Mouse (Mus musculus) forebrain, embryonic 15.5 days (tissue): Measurements from ENCODE around the gene Fbxo47. TPM values are rescaled to one million over a fixed set of nuclear protein-coding genes. Genes with fewer than 3 reads are reported as not detected.
A peak's percentile ranks its signal among the peaks of the same experiment; 100 is the strongest.

ENCODE experiments used
- ATAC-seq: fragments of 200-750 bp; cut with Nextera tagmentation; replicated peaks from 2 replicates; pipeline ENCODE4 v1.8.0; 2017; ENCODE audit warnings: mild to moderate bottlenecking, moderate TSS enrichment, moderate library complexity
- H3K27ac ChIP-seq: fragments of 300-500 bp; sonication (generic); replicated peaks from 2 replicates; pipeline ENCODE4 v1.5.1; 2015; ENCODE audit warnings: mild to moderate bottlenecking, inconsistent platforms
- H3K27me3 ChIP-seq: fragments of 300-500 bp; sonication (generic); 2 replicates; pipeline ENCODE4 v1.6.1; 2015; ENCODE audit warnings: inconsistent platforms
- H3K36me3 ChIP-seq: fragments of 300-500 bp; sonication (generic); 2 replicates; pipeline ENCODE4 v1.6.1; 2015; ENCODE audit warnings: mild to moderate bottlenecking, inconsistent platforms
- H3K4me1 ChIP-seq: fragments of 300-500 bp; sonication (generic); 2 replicates; pipeline ENCODE4 v1.6.1; 2015; ENCODE audit warnings: inconsistent platforms
- H3K4me2 ChIP-seq: fragments of 300-500 bp; sonication (generic); replicated peaks from 2 replicates; pipeline ENCODE4 v1.6.1; 2015; ENCODE audit warnings: mild to moderate bottlenecking, inconsistent platforms
- H3K4me3 ChIP-seq: fragments of 300-500 bp; sonication (generic); 2 replicates; pipeline ENCODE4 v1.5.1; 2015; ENCODE audit warnings: mild to moderate bottlenecking, inconsistent platforms
- H3K9ac ChIP-seq: fragments of 300-500 bp; sonication (generic); replicated peaks from 2 replicates; pipeline ENCODE4 v1.6.1; 2015; ENCODE audit warnings: mild to moderate bottlenecking, inconsistent platforms
- H3K9me3 ChIP-seq: fragments of 300-500 bp; sonication (generic); 2 replicates; pipeline ENCODE4 v1.6.1; 2016; ENCODE audit warnings: inconsistent platforms
- WGBS: fragments of 180-500 bp; shearing (Covaris S2); methylation state at CpG from one replicate; pipeline ENCODE4 v1.1.7; 2015; ENCODE audit warnings: mixed read lengths; 5-methylcytosine and 5-hydroxymethylcytosine counted together
- polyA plus RNA-seq: library from polyadenylated mRNA; unstranded; fragments of >200 nt; fragmentation: Nextera tagmentation; extraction: Ambion mirVana; gene quantifications from 2 replicates; pipeline ENCODE4 v1.2.1, GENCODE M21; 2015

The Fbxo47 gene
- polyA plus RNA-seq, 1 experiment from 2014 or later: 0.67 TPM

DNA sequence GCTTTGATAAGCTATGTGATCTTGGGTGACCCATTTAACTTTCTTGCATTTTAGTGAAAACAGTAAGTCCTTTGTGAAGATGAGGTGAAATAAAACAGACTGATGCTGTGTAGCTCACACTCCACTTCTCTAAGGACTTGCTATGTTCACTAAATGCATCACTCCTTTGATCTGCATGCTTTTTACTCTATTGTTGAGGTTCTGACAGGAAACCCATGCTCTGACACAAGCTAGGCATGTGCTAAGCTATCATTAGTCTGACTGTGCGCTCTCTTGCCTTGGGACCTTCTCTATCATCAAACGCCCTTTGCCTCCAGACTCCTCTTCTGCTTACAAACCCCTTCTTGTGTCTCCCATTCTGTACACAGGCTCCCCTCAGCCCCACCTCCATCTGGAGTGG lies 21.6 kb upstream of the Fbxo47 start:
- no peaks in the 10 kb centered on the region for H3K4me1 ChIP-seq
- H3K27ac ChIP-seq: no peak overlapping the region
- WGBS: 92% methylated on average over 2 of the region's 2 CpGs
- no peak overlapping the region for H3K4me2 ChIP-seq
- ATAC-seq: no peak
- H3K9me3 ChIP-seq: no peaks in the 10 kb centered on the region
- H3K4me3 ChIP-seq: no peak overlapping the region
- no peaks in the 10 kb centered on the region for H3K36me3 ChIP-seq
- H3K27me3 ChIP-seq: no peaks in the 10 kb centered on the region
- H3K9ac ChIP-seq: no peak overlapping the region

DNA sequence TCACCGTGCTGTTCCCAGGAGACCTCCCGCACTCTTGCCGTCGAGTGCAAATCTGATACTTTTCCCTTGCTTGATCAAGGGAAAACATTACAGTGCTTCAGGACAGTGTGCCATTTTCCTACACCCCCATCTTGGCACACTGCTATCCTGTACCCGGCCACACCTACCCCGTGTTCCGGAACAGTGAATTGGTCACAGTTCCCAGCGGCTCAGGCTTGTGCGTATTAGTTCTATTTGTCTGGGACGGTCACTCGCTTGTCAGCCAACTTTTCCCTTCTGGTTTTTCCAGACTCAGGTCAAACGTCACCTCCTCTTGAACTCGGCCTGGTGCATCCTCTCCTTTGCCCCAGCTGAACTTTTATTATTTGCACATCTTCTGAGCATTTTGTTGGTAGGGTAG lies 20.8 kb upstream of the Fbxo47 start:
- ATAC-seq: no peak

DNA sequence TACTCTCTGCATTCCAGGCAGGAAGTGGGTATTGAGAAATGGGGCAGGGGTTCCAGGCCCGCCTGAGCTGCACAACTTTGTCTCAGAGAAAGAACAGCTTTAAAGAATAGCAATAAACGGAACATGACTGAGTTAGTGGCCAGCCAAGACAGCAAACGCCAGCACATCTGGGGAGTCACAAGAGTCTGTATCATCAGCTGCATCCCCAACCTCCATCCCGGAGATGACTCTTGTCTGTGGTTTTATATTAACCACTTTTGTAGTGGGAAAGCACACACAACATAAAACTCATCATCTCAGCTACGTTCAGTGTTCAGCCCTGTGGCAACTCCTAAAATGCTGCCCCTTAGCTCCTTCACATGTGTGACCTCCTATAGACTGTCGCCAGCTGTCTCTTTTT lies 17.9 kb upstream of the Fbxo47 start:
- 87% methylated on average over 6 of the region's 6 CpGs for WGBS
- Histone ChIP-seq H3K9me3 (no peaks in the 10 kb centered on the region), H3K4me1 (no peaks in the 10 kb centered on the region), H3K27me3 (no peaks in the 10 kb centered on the region), H3K36me3 (no peaks in the 10 kb centered on the region), H3K9ac (no peak overlapping the region), H3K4me2 (no peak overlapping the region), H3K4me3 (no peak overlapping the region), H3K27ac (no peak overlapping the region)
- ATAC-seq: no peak

More for the DNA sequence above, 20.8 kb upstream of the Fbxo47 start:
- Histone ChIP-seq H3K4me1 (no peaks in the 10 kb centered on the region), H3K36me3 (no peaks in the 10 kb centered on the region), H3K27me3 (no peaks in the 10 kb centered on the region), H3K4me3 (no peak overlapping the region), H3K4me2 (no peak overlapping the region), H3K9ac (no peak overlapping the region), H3K27ac (no peak overlapping the region), H3K9me3 (no peaks in the 10 kb centered on the region)
- 91% methylated on average over 13 of the region's 13 CpGs for WGBS

DNA sequence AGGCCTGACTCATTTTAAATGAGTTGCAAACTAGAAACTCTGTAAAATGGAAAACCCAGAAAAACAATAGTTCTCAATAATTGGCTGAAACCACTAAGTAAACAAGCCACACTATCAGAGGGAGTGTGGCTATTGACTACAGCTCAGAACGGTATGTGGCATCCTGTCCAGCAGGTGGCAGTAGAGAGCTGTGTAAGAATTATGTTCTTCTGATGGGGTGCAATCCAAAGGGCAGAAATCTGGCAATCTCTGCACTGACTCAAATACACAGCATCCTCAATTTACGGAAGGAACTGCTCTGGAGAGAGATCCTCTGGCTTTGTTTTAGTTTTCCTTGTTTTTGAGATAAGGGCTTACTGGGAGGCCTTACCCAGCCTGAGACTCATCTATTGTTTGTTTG lies 15.9 kb upstream of the Fbxo47 start:
- Histone ChIP-seq H3K4me1 (no peaks in the 10 kb centered on the region), H3K27ac (no peak overlapping the region), H3K9me3 (no peaks in the 10 kb centered on the region), H3K9ac (no peak overlapping the region), H3K4me2 (no peak overlapping the region), H3K4me3 (no peak overlapping the region), H3K27me3 (no peaks in the 10 kb centered on the region), H3K36me3 (no peaks in the 10 kb centered on the region)
- ATAC-seq: peak; percentile 48; the same call in 1 of the 2 replicates
- WGBS: 2% methylated on average over 2 of the region's 2 CpGs

DNA sequence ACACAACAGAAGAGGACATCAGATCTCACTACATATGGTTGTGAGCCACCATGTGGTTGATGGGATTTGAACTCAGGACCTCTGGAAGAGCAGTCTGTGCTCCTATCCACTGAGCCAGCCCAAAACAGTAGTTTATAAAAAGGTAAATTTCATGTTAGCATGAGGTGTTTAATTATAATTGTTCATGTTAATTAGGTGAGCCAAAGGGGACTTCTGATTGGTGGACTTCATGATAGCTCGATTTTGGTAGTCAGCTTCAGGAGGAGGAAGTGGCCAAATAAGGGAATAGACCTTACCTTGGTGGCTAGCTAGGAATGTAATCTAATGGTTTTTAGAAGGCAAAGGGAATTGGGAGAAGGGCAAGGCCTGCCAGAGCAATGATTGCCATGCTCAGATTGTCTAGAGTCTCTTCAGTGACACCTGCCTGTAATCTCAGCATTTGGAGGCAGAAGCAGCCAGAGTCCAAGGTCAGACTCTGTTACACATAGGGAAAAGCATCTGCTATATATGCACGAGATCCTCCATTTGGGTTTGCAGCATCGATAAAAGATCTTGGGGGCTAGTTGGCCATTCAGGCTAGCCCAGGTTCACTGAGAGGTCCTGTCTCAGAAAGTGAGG lies 13.7 kb upstream of the Fbxo47 start:
- Histone ChIP-seq H3K27me3 (no peaks in the 10 kb centered on the region), H3K4me2 (no peak overlapping the region), H3K36me3 (no peaks in the 10 kb centered on the region), H3K4me3 (no peak overlapping the region), H3K27ac (no peak overlapping the region), H3K9me3 (no peaks in the 10 kb centered on the region), H3K4me1 (no peaks in the 10 kb centered on the region), H3K9ac (no peak overlapping the region)
- WGBS: 84% methylated on average over 3 of the region's 3 CpGs
- no peak for ATAC-seq

DNA sequence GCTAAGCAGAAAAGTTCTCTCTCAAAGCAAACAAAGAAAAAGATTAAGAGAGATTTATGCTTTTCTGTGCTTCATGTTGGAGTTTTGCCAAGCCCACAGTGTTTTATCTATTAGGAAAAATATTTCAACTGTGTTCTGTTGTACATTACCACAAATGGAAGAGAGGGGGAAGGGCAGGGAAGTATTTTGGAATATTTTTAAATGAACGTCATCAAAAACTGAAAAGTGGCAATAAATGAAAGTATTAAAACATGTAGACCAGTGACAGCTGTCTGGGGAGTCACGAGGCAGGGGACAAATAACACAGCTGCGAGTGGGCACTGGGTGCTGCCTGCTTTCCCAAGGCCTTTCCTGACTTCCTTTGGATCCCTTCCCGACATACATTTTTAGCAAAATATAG lies 12.7 kb upstream of the Fbxo47 start:
- Histone ChIP-seq H3K4me1 (no peaks in the 10 kb centered on the region), H3K9ac (no peak overlapping the region), H3K27me3 (no peaks in the 10 kb centered on the region), H3K36me3 (no peaks in the 10 kb centered on the region), H3K4me2 (no peak overlapping the region), H3K4me3 (no peak overlapping the region), H3K27ac (no peak overlapping the region), H3K9me3 (no peaks in the 10 kb centered on the region)
- ATAC-seq: no peak
- 79% methylated on average over 4 of the region's 4 CpGs for WGBS

DNA sequence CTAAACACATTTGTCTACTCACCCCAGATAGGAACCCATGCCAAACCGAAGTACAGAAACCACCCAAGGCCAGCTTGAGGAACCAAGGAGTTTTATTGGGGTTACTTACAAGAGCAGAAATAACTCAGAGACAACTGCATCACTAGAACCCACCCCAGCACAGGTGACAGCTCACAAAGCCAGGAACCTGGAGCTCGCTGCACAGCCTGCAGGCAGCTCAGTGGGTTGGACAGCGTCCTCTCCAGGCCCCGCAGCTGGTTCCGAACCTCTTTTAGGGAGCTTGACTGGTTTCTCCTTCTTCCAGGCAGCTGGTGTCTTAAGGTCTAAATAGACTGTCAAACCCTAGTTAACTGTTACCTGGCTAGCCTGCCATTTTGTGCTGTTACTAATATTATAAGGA lies 7.9 kb upstream of the Fbxo47 start:
- no peak overlapping the region for H3K4me2 ChIP-seq
- WGBS: 75% methylated on average over 5 of the region's 5 CpGs
- H3K27ac ChIP-seq: no peak overlapping the region
- H3K9me3 ChIP-seq: no peaks in the 10 kb centered on the region
- no peak overlapping the region for H3K9ac ChIP-seq
- H3K27me3 ChIP-seq: no peaks in the 10 kb centered on the region
- no peak for ATAC-seq
- H3K4me1 ChIP-seq: no peaks in the 10 kb centered on the region
- no peak overlapping the region for H3K4me3 ChIP-seq
- no peaks in the 10 kb centered on the region for H3K36me3 ChIP-seq

DNA sequence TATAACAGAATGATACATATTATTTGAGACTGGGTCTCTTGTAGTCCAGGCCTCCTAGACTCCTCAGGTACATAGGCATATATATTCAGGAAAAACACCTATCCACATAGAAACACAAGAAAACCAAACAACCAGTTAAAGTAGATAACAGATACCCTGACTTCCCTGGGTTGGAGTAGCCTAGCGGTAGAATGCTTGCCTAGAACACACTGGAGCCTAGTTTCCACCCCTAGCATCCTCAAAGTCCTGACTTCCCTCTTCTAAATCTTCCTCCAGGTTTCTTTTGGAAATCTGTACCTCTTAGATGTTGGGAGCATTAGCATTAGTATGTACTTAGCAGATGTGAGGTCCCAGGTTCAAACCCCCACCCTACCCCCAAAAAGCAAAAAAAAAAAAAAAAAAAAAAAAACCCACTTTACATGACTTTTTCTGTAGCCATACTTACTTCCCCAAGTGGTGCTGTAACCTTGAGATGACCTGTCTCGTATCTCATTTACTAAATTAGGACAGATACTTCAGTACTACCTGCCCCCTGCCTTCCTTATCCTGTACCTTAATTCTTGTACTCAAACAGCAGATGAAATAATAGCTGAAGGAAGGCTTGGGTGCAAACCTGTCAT lies 1.5 kb upstream of the Fbxo47 start:
- WGBS: 96% methylated on average over 2 of the region's 2 CpGs
- Histone ChIP-seq H3K9ac (no peak overlapping the region), H3K36me3 (no peaks in the 10 kb centered on the region), H3K4me1 (no peaks in the 10 kb centered on the region), H3K4me3 (no peak overlapping the region), H3K9me3 (no peaks in the 10 kb centered on the region), H3K27ac (no peak overlapping the region), H3K27me3 (no peaks in the 10 kb centered on the region), H3K4me2 (no peak overlapping the region)
- no peak for ATAC-seq

DNA sequence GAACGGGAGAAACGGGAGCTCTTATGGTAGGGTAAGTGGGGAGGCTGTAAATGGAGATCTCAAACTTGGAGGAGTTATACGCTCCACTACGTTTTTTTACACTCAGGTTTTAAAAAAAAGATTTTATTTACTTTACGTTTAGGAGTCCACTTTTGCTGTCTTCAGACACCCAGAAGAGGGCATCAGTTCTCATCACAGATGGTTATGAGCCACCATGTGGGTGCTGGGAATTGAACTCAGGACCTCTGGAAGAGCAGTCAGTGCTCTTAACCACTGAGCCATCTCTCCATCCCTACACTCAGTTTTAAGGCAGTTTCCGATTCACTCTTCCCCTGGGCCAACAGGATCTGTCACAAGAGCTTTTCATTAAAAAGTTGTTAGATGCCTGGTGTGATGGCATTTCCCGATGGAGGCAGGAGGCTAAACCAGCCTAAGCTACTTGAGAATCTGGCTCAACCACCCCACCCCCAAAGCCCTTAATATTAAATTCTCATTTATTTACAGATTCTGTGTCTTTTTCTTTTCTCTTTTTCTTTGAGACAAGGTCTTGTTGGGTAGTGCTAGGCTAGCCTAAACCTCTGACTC lies 739 bp upstream of the Fbxo47 start:
- 29% methylated on average over 7 of the region's 7 CpGs for WGBS
- H3K27me3 ChIP-seq: no peaks in the 10 kb centered on the region
- H3K36me3 ChIP-seq: no peaks in the 10 kb centered on the region
- peak; percentile 17; the same call in 1 of the 2 replicates for ATAC-seq
- H3K4me1 ChIP-seq: no peaks in the 10 kb centered on the region
- H3K27ac ChIP-seq: peak overlapping the region; percentile 94
- H3K4me3 ChIP-seq: peak overlapping the region; percentile 53
- H3K4me2 ChIP-seq: peak overlapping the region; percentile 57
- no peaks in the 10 kb centered on the region for H3K9me3 ChIP-seq
- H3K9ac ChIP-seq: peak overlapping the region; percentile 41

DNA sequence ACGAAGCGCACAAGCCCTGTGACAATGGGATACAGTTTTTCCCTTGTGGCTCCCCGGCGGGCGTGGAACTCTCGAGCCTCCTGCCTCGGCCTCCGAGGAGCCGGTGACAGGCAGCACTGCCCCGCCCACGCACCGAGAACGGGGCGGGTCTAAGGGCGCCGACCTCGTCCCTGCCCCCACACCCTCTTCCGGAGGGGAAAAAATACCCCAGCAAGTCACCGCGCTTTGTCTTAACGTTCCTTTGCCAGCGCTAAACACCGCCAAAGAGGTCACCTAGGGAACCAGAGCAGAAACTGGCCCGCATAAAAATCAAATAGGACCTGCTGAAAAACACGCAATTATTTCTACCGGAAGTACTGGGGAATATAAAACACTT lies 424 bp downstream of the Fbxo47 start:
- Histone ChIP-seq H3K4me1 (no peaks in the 10 kb centered on the region), H3K36me3 (no peaks in the 10 kb centered on the region), H3K27ac (peak overlapping the region; percentile 94), H3K4me3 (peak overlapping the region; percentile 53), H3K9me3 (no peaks in the 10 kb centered on the region), H3K9ac (peak overlapping the region; percentile 44), H3K27me3 (no peaks in the 10 kb centered on the region), H3K4me2 (peak overlapping the region; percentile 57)
- WGBS: 2% methylated on average over 26 of the region's 26 CpGs
- 0 out of 2 replicates have a peak, but pooled peaks have one; percentile 39 for ATAC-seq

DNA sequence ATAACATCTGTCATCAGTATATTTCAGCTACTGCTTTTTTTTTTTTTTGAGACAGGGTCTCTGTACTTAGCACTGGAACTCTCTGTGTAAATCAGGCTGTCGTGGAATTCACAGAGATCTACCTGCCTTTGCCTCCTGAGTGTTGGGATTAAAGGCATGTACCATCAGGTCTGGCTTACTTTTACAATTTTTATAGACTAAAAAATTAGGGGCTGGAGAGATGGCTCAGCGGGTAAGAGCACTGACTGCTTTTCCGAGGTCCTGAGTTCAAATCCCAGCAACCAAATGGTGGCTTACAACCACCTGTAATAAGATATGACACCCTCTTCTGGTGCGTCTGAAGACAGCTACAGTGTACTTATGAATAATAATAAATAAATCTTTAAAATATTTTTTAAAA lies 3.6 kb downstream of the Fbxo47 start:
- no peaks in the 10 kb centered on the region for H3K4me1 ChIP-seq
- H3K9me3 ChIP-seq: no peaks in the 10 kb centered on the region
- 94% methylated on average over 4 of the region's 4 CpGs for WGBS

DNA sequence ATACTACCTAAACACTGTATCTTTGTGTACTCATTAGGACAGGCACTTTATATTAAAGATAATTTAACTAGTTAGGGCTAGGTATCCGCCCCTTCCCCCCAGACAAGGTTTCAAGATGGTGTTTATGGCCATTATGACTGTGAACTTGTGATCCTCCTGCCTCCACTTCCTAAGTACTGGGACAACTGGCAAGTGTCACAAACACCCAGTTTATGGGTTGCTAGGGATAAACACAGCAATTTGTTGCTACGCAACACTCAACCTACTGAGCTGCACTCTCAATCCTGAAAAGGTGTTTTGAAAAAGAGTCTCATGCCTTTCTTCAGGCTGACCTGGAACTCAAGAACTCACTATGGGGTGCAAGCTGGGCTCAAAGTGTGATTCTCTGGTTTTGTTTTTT lies 6.6 kb downstream of the Fbxo47 start:
- no peaks in the 10 kb centered on the region for H3K4me1 ChIP-seq
- H3K9me3 ChIP-seq: no peaks in the 10 kb centered on the region
- H3K27ac ChIP-seq: no peak overlapping the region
- 88% methylated on average over 2 of the region's 2 CpGs for WGBS
- H3K27me3 ChIP-seq: no peaks in the 10 kb centered on the region
- ATAC-seq: no peak
- H3K4me3 ChIP-seq: no peak overlapping the region
- H3K4me2 ChIP-seq: no peak overlapping the region
- H3K36me3 ChIP-seq: no peaks in the 10 kb centered on the region
- no peak overlapping the region for H3K9ac ChIP-seq

More for the DNA sequence above, 3.6 kb downstream of the Fbxo47 start:
- H3K4me2 ChIP-seq: no peak overlapping the region
- no peaks in the 10 kb centered on the region for H3K36me3 ChIP-seq
- no peak overlapping the region for H3K27ac ChIP-seq
- H3K9ac ChIP-seq: no peak overlapping the region
- no peaks in the 10 kb centered on the region for H3K27me3 ChIP-seq
- ATAC-seq: no peak
- H3K4me3 ChIP-seq: no peak overlapping the region
